Mouse (Mus musculus): Measurements from ENCODE around the gene Lrrc75b. TPM values are rescaled to one million over a fixed set of nuclear protein-coding genes. Genes with fewer than 3 reads are reported as not detected.

The Lrrc75b gene
- polyA plus RNA-seq, 1 experiment from 2014 or later = 2.7 TPM

- no peak overlapping the region for H3K4me3 ChIP-seq (ENCODE audit: control insufficient read depth in 1 of 2, insufficient read depth in 1 of 2, low read depth in 1 of 2, low read length in 2 of 2)
- ATAC-seq (ENCODE audit: insufficient number of reproducible peaks, insufficient read depth, low FRiP score, low read depth) = no peak
- H3K27me3 ChIP-seq (ENCODE audit: control insufficient read depth, insufficient read depth, low read length) = no peaks in the 10 kb centered on the region
- no peak overlapping the region for H3K9ac ChIP-seq (ENCODE audit: low read length)
- no peaks in the 10 kb centered on the region for H3K9me3 ChIP-seq (ENCODE audit: control insufficient read depth, low read length)
- peaks cover 13 to 24% of the 10 kb centered on the region in 2 experiments for H3K4me1 ChIP-seq (ENCODE audit: control insufficient read depth in 2 of 2, insufficient read depth in 2 of 2, low read length in 2 of 2)
- no peaks in the 10 kb centered on the region for H3K36me3 ChIP-seq (ENCODE audit: control insufficient read depth, insufficient read depth, low read length)
- H3K27ac ChIP-seq (replicated peaks in 1 of 2; ENCODE audit: control insufficient read depth in 1 of 2, insufficient read depth in 1 of 2, low read depth in 2 of 2, low read length in 2 of 2) = no peak overlapping the region
- H3K4me2 ChIP-seq (ENCODE audit: low read length) = no peak overlapping the region
- 77% methylated on average over 13 of the region's 13 CpGs for WGBS
These were observed 7.3 kb downstream of the Lrrc75b start for GRCm38 (mm10) chr10:75552701-75553450.

GRCm38 (mm10) chr10:75552106-75552505 lies 8.0 kb downstream of the Lrrc75b start:
- no peaks in the 10 kb centered on the region for H3K9me3 ChIP-seq (ENCODE audit: control insufficient read depth, low read length)
- no peaks in the 10 kb centered on the region for H3K36me3 ChIP-seq (ENCODE audit: control insufficient read depth, insufficient read depth, low read length)
- no peak overlapping the region for H3K9ac ChIP-seq (ENCODE audit: low read length)
- H3K27me3 ChIP-seq (ENCODE audit: control insufficient read depth, insufficient read depth, low read length) = no peaks in the 10 kb centered on the region
- H3K4me2 ChIP-seq (ENCODE audit: low read length) = no peak overlapping the region
- ATAC-seq (ENCODE audit: insufficient number of reproducible peaks, insufficient read depth, low FRiP score, low read depth) = no peak
- WGBS = 34% methylated on average over 2 of the region's 2 CpGs
- peaks cover 14 to 23% of the 10 kb centered on the region in 2 experiments for H3K4me1 ChIP-seq (ENCODE audit: control insufficient read depth in 2 of 2, insufficient read depth in 2 of 2, low read length in 2 of 2)
- no peak overlapping the region for H3K4me3 ChIP-seq (ENCODE audit: control insufficient read depth in 1 of 2, insufficient read depth in 1 of 2, low read depth in 1 of 2, low read length in 2 of 2)
- H3K27ac ChIP-seq (replicated peaks in 1 of 2; ENCODE audit: control insufficient read depth in 1 of 2, insufficient read depth in 1 of 2, low read depth in 2 of 2, low read length in 2 of 2) = no peak overlapping the region

- Histone ChIP-seq H3K27me3 (ENCODE audit: control insufficient read depth, insufficient read depth, low read length) (no peaks in the 10 kb centered on the region), H3K4me2 (ENCODE audit: low read length) (no peak overlapping the region), H3K9ac (ENCODE audit: low read length) (no peak overlapping the region), H3K4me3 (ENCODE audit: control insufficient read depth in 1 of 2, insufficient read depth in 1 of 2, low read depth in 1 of 2, low read length in 2 of 2) (no peak overlapping the region), H3K9me3 (ENCODE audit: control insufficient read depth, low read length) (no peaks in the 10 kb centered on the region), H3K36me3 (ENCODE audit: control insufficient read depth, insufficient read depth, low read length) (no peaks in the 10 kb centered on the region), H3K27ac (replicated peaks in 1 of 2; ENCODE audit: control insufficient read depth in 1 of 2, insufficient read depth in 1 of 2, low read depth in 2 of 2, low read length in 2 of 2) (no peak overlapping the region), H3K4me1 (ENCODE audit: control insufficient read depth in 2 of 2, insufficient read depth in 2 of 2, low read length in 2 of 2) (peaks cover 7 to 14% of the 10 kb centered on the region in 2 experiments; a peak in 3 of 4 replicates)
- no peak for ATAC-seq (ENCODE audit: insufficient number of reproducible peaks, insufficient read depth, low FRiP score, low read depth)
- 44% methylated on average over 12 of the region's 12 CpGs for WGBS
These were observed 9.0 kb downstream of the Lrrc75b start for GRCm38 (mm10) chr10:75551175-75551574.

- Histone ChIP-seq H3K4me1 (ENCODE audit: control insufficient read depth in 2 of 2, insufficient read depth in 2 of 2, low read length in 2 of 2) (peaks cover 2 to 5% of the 10 kb centered on the region in 2 experiments; a peak in 1 of 4 replicates), H3K4me3 (ENCODE audit: control insufficient read depth in 1 of 2, insufficient read depth in 1 of 2, low read depth in 1 of 2, low read length in 2 of 2) (no peak overlapping the region), H3K9me3 (ENCODE audit: control insufficient read depth, low read length) (peaks cover 6% of the 10 kb centered on the region; the same call in 1 of the 2 replicates), H3K4me2 (ENCODE audit: low read length) (no peak overlapping the region), H3K36me3 (ENCODE audit: control insufficient read depth, insufficient read depth, low read length) (no peaks in the 10 kb centered on the region), H3K9ac (ENCODE audit: low read length) (no peak overlapping the region), H3K27me3 (ENCODE audit: control insufficient read depth, insufficient read depth, low read length) (no peaks in the 10 kb centered on the region), H3K27ac (replicated peaks in 1 of 2; ENCODE audit: control insufficient read depth in 1 of 2, insufficient read depth in 1 of 2, low read depth in 2 of 2, low read length in 2 of 2) (no peak overlapping the region)
- WGBS = 79% methylated on average over 7 of the region's 7 CpGs
- no peak for ATAC-seq (ENCODE audit: insufficient number of reproducible peaks, insufficient read depth, low FRiP score, low read depth)
These were observed 10.2 kb downstream of the Lrrc75b start for GRCm38 (mm10) chr10:75549886-75550285.

- no peak for ATAC-seq (ENCODE audit: insufficient number of reproducible peaks, insufficient read depth, low FRiP score, low read depth)
- H3K4me3 ChIP-seq (ENCODE audit: control insufficient read depth in 1 of 2, insufficient read depth in 1 of 2, low read depth in 1 of 2, low read length in 2 of 2) = no peak overlapping the region
- H3K27me3 ChIP-seq (ENCODE audit: control insufficient read depth, insufficient read depth, low read length) = no peaks in the 10 kb centered on the region
- peaks cover 2 to 5% of the 10 kb centered on the region in 2 experiments; a peak in 1 of 4 replicates for H3K4me1 ChIP-seq (ENCODE audit: control insufficient read depth in 2 of 2, insufficient read depth in 2 of 2, low read length in 2 of 2)
- H3K9me3 ChIP-seq (ENCODE audit: control insufficient read depth, low read length) = peaks cover 11% of the 10 kb centered on the region; the same call in 1 of the 2 replicates
- 52% methylated on average over 14 of the region's 14 CpGs for WGBS
- H3K9ac ChIP-seq (ENCODE audit: low read length) = no peak overlapping the region
- no peaks in the 10 kb centered on the region for H3K36me3 ChIP-seq (ENCODE audit: control insufficient read depth, insufficient read depth, low read length)
- no peak overlapping the region for H3K27ac ChIP-seq (replicated peaks in 1 of 2; ENCODE audit: control insufficient read depth in 1 of 2, insufficient read depth in 1 of 2, low read depth in 2 of 2, low read length in 2 of 2)
- 0 out of 2 replicates have a peak overlapping the region, but pooled peaks have one; percentile 13 for H3K4me2 ChIP-seq (ENCODE audit: low read length)
These were observed 11.6 kb downstream of the Lrrc75b start for GRCm38 (mm10) chr10:75548486-75548885.

- peaks cover 2 to 5% of the 10 kb centered on the region in 2 experiments; a peak in 1 of 4 replicates for H3K4me1 ChIP-seq (ENCODE audit: control insufficient read depth in 2 of 2, insufficient read depth in 2 of 2, low read length in 2 of 2)
- H3K4me2 ChIP-seq (ENCODE audit: low read length) = 0 out of 2 replicates have a peak overlapping the region, but pooled peaks have one; percentile 13
- H3K9ac ChIP-seq (ENCODE audit: low read length) = no peak overlapping the region
- WGBS = 54% methylated on average over 7 of the region's 7 CpGs
- no peak for ATAC-seq (ENCODE audit: insufficient number of reproducible peaks, insufficient read depth, low FRiP score, low read depth)
- H3K27me3 ChIP-seq (ENCODE audit: control insufficient read depth, insufficient read depth, low read length) = no peaks in the 10 kb centered on the region
- H3K4me3 ChIP-seq (ENCODE audit: control insufficient read depth in 1 of 2, insufficient read depth in 1 of 2, low read depth in 1 of 2, low read length in 2 of 2) = no peak overlapping the region
- H3K27ac ChIP-seq (replicated peaks in 1 of 2; ENCODE audit: control insufficient read depth in 1 of 2, insufficient read depth in 1 of 2, low read depth in 2 of 2, low read length in 2 of 2) = no peak overlapping the region
- H3K9me3 ChIP-seq (ENCODE audit: control insufficient read depth, low read length) = peaks cover 11% of the 10 kb centered on the region; the same call in 1 of the 2 replicates
- H3K36me3 ChIP-seq (ENCODE audit: control insufficient read depth, insufficient read depth, low read length) = no peaks in the 10 kb centered on the region
These were observed 12.2 kb downstream of the Lrrc75b start for GRCm38 (mm10) chr10:75547901-75548300.

- no peak overlapping the region for H3K27ac ChIP-seq (replicated peaks in 1 of 2; ENCODE audit: control insufficient read depth in 1 of 2, insufficient read depth in 1 of 2, low read depth in 2 of 2, low read length in 2 of 2)
- ATAC-seq (ENCODE audit: insufficient number of reproducible peaks, insufficient read depth, low FRiP score, low read depth) = no peak
- H3K27me3 ChIP-seq (ENCODE audit: control insufficient read depth, insufficient read depth, low read length) = no peaks in the 10 kb centered on the region
- H3K9me3 ChIP-seq (ENCODE audit: control insufficient read depth, low read length) = 0 out of 2 replicates have a peak, but pooled peaks cover 5% of the 10 kb centered on the region
- WGBS = 89% methylated on average over 5 of the region's 5 CpGs
- H3K4me2 ChIP-seq (ENCODE audit: low read length) = no peak overlapping the region
- no peak overlapping the region for H3K4me3 ChIP-seq (ENCODE audit: control insufficient read depth in 1 of 2, insufficient read depth in 1 of 2, low read depth in 1 of 2, low read length in 2 of 2)
- H3K9ac ChIP-seq (ENCODE audit: low read length) = no peak overlapping the region
- peaks cover 5 to 19% of the 10 kb centered on the region in 2 experiments for H3K4me1 ChIP-seq (ENCODE audit: control insufficient read depth in 2 of 2, insufficient read depth in 2 of 2, low read length in 2 of 2)
- H3K36me3 ChIP-seq (ENCODE audit: control insufficient read depth, insufficient read depth, low read length) = peaks cover 43% of the 10 kb centered on the region
These were observed 24.0 kb downstream of the Lrrc75b start for GRCm38 (mm10) chr10:75536123-75536522.

Data from heart, embryonic 14.5 days (tissue).